Mouse (Mus musculus) T-helper 17 cell (primary cell): Measurements from ENCODE around the gene Lhx8.

ENCODE experiments used
- in situ Hi-C, 2 experiments: fragments of 300-600 bp; cut with MboI, MseI; formaldehyde crosslinking; loops; 1 replicate in 1 of 2; 2 replicates in 1 of 2; pipeline ENCODE4 v1.15.1; 2025; ENCODE audit warnings: high pct_unique_total_duplicates in 2 of 2

The Lhx8 gene

GRCm38 (mm10) chr3:154330181-154331002, at the start of gene Lhx8:
Gene Lhx8, minus strand, starts transcription at chr3:154330659.
- in situ Hi-C loops: no loop called here

GRCm38 (mm10) chr3:154373536-154373935, 43.1 kb upstream of the Lhx8 start:
- in situ Hi-C loops: no loop called here

GRCm38 (mm10) chr3:154372688-154373087, 42.2 kb upstream of the Lhx8 start:
- in situ Hi-C loops: no loop called here

DNA sequence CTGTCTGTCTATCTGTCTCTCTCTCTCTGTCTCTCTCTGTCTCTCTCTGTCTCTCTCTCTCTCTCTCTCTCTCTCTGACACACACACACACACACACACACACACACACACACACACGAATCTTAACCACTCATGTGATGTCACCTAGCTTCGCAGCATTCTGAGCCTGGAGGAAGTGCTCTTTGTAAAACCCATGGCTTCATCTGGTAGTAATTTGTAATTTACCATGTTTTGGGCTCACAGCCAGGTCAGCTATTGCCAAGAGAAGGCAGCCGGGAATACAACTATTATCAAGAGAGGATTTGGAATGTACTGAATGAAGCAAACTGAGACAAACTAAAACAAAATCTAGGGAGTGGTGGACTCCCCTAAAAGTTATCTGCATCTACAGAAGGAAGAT, 36.9 kb upstream of the Lhx8 start:
- in situ Hi-C loops: no loop called here

DNA sequence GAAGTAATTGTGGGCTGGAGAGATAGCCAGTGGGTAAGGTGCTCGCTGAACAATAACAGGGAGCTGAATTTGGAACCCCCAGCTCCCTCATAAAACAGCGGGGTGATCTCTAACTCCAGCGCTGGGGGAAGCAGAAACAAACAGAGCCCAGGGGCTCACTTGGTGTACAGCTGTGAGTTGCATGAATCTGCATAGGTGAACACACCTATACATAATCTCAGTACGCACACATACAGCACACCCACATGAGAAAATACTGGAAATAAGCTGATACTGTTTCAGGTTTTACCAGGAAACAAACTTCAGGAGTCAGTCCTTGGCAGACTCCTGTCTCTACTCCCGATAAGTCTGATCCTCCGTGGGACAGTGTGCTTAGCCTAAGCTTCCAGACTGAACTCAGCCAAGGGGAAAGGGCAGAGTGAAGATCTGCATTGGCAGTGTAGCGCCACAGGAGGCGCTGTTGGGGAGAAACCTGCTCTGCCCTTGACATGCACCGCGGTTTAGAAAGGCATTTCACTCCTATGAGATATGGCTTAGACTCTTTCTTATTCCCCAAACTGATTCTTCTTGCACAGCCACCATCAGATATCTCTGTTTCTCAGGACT, 34.2 kb upstream of the Lhx8 start:
- in situ Hi-C loops: no loop called here

GRCm38 (mm10) chr3:154363507-154363906, 33.0 kb upstream of the Lhx8 start:
- in situ Hi-C loops: no loop called here

DNA sequence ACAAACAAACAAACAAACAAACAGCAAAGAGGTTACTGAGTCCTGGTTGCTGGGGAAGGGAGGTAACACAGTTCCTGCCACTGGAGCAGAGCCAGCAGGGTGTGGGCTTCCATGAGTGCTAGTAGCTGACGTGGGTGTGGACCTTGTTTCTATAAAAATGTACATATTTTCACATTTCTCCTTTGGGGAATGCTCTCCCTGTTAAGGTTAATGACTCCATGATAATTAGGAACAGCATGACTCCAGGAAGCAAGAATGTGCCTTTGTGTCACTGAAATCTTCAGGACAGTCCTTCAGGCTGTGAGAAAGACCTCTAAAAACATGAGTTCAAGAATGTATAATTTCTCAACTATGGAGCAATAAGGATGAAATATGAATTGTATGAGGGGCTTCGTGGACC, 28.8 kb upstream of the Lhx8 start:
- in situ Hi-C loops: no loop called here

GRCm38 (mm10) chr3:154340294-154340914, 9.9 kb upstream of the Lhx8 start:
- in situ Hi-C loops: no loop called here

GRCm38 (mm10) chr3:154339649-154340260, 9.3 kb upstream of the Lhx8 start:
- in situ Hi-C loops: no loop called here

GRCm38 (mm10) chr3:154334806-154335205, 4.3 kb upstream of the Lhx8 start:
- in situ Hi-C loops: no loop called here

DNA sequence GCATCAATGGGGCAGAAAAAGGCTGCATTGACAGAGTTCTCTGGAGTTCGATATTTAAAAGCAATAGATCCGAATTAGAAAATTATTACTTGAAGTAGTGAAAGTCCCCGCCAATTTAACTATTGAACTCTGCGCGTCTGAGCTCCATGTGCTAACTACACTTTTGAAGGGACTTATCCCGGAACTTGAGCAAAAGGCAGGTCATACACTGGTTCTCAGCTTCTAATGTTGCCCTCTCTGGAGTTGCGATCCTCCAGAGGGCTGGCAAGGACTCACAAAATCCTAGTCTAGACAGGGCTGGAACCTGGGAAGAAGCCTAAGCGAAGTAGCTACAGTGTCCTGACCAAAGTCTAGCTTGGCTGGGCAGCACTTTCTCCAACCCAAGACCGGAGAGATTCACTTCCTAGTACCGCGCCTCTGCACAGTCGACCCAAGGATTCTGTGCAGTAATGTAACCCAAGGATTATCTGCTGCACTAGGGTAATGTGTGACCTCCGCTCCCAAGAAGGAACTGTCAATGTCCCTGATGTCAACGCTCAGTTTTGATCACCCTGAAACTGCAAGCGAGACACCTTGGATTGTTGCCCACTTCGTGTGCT, 3.0 kb upstream of the Lhx8 start:
- in situ Hi-C loops: no loop called here

DNA sequence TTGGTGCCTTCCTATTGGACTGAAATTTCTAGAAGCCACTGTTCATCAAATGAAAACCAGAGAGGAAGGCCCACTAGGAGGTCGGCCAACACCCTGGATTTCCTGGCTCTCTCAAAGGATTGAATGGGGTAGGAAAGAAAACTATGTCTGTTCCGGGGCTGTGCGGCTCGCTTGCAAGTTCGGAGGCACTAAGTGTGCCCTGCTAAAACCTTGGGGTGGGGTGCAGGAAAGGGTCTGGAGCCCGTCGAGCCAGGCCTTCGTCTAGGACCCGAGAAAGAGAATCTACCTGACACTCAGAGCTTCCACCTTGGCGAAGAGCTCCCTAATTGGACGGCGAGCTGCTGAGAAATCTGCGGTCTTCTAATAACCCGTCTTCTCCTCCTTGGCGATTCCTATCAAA, 2.5 kb upstream of the Lhx8 start:
- in situ Hi-C loops: no loop called here

DNA sequence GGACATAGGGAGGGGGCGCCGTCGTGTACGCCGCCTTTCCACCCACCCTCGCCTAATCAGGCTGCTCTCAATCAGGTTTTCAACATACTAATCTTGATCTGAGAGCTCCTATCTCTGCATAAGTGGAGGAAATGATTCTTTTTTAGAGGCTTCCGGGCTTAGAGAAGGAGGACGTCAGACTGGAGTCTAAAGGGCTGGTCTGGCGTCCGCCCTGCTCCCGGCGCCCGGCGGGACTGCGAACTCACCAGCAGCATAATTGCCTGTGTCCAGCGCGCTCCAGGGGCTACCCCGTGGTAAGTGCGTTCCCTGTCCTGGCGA, 1.7 kb upstream of the Lhx8 start:
- in situ Hi-C loops: no loop called here

DNA sequence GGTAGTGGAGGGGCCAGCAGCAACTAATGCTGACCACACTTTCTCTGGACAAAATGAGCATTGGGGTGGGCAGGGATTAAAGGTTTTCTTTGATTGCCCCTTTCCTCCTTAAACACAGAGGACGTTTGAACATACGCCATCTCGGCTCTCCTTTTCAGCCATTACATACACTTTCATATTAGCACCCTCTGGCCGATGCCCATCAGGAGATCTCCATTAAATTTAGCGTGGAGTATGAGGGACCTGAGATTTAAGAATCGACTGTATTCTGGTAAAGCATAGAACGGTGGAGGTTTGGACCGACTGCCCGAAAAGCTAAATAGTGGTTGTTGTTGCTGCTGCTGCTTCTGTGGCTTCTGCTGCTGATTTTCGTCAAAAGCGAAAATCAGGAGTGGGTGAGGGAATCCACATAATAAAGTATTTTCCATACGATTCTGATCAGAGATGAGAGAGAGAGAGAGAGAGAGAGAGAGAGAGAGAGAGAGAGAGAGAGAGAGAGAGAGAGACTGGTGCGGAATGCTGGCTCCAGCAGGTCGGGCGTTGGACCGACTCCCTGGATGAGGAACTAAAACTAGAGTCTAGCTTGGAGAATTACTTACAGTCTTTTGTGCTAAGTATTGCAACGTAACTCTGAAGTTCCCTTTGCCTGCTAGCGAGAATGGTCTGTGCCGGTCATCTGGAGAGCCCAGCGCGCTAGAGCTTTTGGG, 1.2 kb upstream of the Lhx8 start:
- in situ Hi-C loops: no loop called here

GRCm38 (mm10) chr3:154331003-154331340, 513 bp upstream of the Lhx8 start:
- in situ Hi-C loops: no loop called here

DNA sequence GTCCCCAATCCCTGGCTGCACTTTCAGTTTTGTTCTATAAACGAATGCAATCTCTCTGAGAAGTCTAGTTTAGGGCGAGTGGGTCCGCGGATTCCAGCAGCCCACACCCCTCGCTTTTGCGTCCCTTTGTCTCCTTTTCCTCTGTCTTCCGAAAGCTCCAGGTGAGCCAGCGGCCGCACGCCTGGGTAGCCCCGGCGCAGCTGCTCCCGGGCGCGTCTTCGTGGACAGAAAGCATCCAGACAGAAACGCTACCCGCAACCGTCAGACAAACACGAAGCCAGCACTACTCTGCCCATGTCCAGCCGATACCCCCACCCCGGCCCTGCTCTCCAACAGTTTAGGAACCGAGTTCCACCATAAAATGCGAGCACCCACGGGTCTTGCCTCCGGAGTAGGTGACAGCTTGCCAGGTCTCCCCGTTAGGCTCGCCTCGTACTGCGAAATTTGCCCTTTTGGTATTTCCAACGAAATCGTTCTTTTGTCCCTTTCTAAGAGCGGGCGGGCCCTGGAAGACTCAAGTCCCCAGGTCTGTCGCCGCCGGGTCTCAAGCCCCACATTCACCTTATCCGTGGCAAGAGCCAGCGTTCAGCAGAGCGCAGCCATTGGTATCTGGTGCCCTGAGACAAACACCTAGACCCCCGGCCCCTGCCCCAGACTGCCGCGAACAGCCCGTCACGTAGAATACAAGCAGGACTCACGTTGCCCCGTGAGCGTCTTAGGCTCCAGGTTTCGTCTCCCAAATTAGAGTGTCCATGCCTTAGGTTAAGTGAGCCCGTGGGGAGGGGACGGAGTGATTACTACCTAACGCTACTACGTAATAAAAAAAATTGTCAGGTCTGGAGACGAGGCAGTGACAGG, 907 bp downstream of the Lhx8 start:
- in situ Hi-C loops: no loop called here

GRCm38 (mm10) chr3:154328721-154329322, 1.6 kb downstream of the Lhx8 start:
- in situ Hi-C loops: no loop called here

- in situ Hi-C loops: no loop called here
Measured at GRCm38 (mm10) chr3:154327883-154328720, 2.4 kb downstream of the Lhx8 start.

DNA sequence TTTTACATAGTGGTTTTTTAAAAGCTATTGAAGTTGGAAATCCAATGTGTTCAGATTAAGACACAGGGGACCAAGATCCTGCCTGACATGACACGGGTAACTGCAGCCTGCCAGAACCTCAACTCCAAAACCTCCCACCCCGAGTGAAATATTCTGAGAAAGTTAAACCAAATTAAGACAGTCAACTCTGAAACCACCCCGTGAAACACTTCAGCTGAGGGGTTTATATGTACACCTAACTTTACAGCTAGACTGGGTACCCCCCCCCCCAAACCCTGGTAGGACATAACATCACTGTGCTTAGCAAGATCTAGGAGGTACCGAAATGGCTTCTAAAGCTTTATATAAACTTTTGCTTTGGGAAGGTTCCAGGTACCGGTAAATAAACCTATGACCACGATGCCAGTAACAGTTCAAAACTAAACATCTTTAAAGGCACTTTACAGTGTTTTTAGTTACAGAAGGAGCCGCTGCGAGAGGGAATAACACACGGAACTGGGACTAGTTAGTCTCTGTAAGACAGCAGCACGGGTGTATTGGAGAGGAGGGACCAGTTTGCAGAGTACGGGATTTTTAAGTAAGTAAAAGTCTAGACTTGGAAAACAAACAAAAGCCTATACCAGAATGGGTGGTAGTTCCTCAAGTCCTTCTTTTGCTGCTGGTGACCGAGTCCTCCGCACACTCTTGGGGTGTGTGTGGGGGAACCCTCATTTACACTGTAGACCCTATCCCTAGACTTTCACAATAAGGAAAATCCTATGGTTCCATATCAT, 3.2 kb downstream of the Lhx8 start:
- in situ Hi-C loops: no loop called here
